Mouse (Mus musculus): Measurements from ENCODE around the gene Pde4dip. TPM values are rescaled to one million over a fixed set of nuclear protein-coding genes. Genes with fewer than 3 reads are reported as not detected.

Gene Pde4dip
- total and polyA plus RNA-seq, 2 experiments from 2014 or later = 47.6 to 93.6 TPM

DNA sequence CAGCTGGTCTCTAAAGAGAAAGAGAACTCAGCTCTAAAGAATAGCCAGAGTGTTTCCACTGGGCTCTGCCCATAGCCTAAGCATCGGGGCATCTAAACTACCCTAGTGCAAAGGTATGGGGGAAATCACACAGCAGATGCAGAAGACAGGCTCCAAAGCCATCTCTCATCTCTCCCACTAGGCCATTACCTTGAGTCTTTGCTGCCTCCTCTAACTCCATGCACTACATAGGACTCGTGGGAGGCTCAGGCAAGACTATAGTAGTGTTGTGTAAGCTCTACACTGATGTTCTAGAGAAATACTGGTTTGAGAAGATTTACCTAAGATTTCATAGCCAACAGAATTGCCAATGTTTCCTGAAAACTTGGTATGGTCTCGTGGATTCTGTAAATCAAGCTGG lies 183.0 kb downstream of the Pde4dip start:
- no peak for TF ChIP-seq CTCF (IDR thresholded peaks at IDR 0.05)
- Histone ChIP-seq H3K27me3 (ENCODE audit: insufficient read depth, low read length) (no peaks in the 10 kb centered on the region), H3K27ac (ENCODE audit: low read depth, low read length) (no peak overlapping the region), H3K4me2 (ENCODE audit: low read depth, low read length, poor library complexity, severe bottlenecking) (no peak overlapping the region), H3K9ac (replicated peaks; ENCODE audit: low read length, poor library complexity, severe bottlenecking) (no peak overlapping the region), H3K36me3 (ENCODE audit: insufficient read depth, low read length) (peaks cover 50% of the 10 kb centered on the region), H3K9me3 (ENCODE audit: low read length) (no peaks in the 10 kb centered on the region), H3K4me3 (ENCODE audit: low read depth, low read length) (no peak overlapping the region), H3K4me1 (ENCODE audit: insufficient read depth, low read length) (no peaks in the 10 kb centered on the region)
- no peak for DNase-seq (ENCODE audit: low spot score)
- ATAC-seq (ENCODE audit: low FRiP score) = no peak
- WGBS = 86% methylated on average over 3 of the region's 3 CpGs

DNA sequence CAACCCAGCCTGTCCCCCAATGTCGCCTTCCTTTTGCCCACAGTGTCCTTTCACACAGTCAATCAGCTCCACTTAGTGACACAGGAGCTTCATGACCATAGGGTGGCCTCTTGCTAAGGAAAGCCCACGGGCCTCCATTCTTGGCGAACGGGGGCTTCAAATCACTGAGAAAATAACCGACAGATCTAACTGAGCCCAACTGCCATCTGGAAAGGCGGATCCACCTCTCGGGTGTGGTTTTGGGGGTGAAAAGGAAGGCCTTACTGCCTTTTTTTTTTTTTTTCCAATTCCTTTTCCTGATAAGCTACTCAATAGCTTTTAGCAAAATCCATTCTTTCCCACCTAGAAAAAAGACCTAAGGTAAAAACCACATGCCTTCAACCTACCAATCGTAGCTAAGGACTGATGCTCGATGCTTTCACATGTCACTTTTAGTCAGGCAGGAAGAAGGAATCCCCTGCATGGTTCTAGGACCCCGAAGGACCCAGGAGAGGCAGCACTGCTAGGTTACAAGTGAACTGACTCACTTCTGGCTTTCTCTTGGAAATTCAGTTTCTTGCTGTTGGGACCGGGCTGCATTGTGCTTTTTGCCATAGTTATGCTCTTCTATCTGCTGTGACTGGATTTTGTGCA lies 185.9 kb downstream of the Pde4dip start:
- Histone ChIP-seq H3K27me3 (ENCODE audit: insufficient read depth, low read length) (no peaks in the 10 kb centered on the region), H3K27ac (ENCODE audit: low read depth, low read length) (no peak overlapping the region), H3K9me3 (ENCODE audit: low read length) (no peaks in the 10 kb centered on the region), H3K4me1 (ENCODE audit: insufficient read depth, low read length) (no peaks in the 10 kb centered on the region), H3K36me3 (ENCODE audit: insufficient read depth, low read length) (peaks cover 51% of the 10 kb centered on the region), H3K4me2 (ENCODE audit: low read depth, low read length, poor library complexity, severe bottlenecking) (no peak overlapping the region), H3K9ac (replicated peaks; ENCODE audit: low read length, poor library complexity, severe bottlenecking) (no peak overlapping the region), H3K4me3 (ENCODE audit: low read depth, low read length) (no peak overlapping the region)
- DNase-seq (ENCODE audit: low spot score) (no peak), ATAC-seq (ENCODE audit: low FRiP score) (no peak)
- 93% methylated on average over 11 of the region's 11 CpGs for WGBS
- no peak for TF ChIP-seq CTCF (IDR thresholded peaks at IDR 0.05)

DNA sequence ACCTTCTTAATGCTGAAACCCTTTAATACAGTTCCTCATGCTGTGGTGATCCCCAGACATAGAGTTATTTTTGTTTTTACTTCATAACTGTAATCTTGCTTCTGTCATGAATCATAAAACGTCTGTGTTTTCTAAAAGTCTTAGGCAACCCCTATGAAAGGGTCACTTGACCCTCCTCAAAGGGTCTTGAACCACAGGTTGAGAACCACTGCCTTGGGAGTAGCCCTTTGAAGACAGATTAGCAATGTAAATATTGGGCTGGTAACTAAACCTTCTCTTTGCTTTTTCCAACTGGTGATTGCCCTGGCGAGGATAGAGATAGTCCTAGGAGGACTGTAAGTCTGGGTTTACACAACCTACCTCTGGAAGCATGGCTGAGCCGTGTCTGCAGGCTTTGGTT lies 187.3 kb downstream of the Pde4dip start:
- H3K27ac ChIP-seq (ENCODE audit: low read depth, low read length) = no peak overlapping the region
- no peak for TF ChIP-seq CTCF (IDR thresholded peaks at IDR 0.05)
- H3K9me3 ChIP-seq (ENCODE audit: low read length) = no peaks in the 10 kb centered on the region
- DNase-seq (ENCODE audit: low spot score) = no peak
- no peak overlapping the region for H3K4me3 ChIP-seq (ENCODE audit: low read depth, low read length)
- 64% methylated on average over 3 of the region's 3 CpGs for WGBS
- H3K4me2 ChIP-seq (ENCODE audit: low read depth, low read length, poor library complexity, severe bottlenecking) = no peak overlapping the region
- no peaks in the 10 kb centered on the region for H3K4me1 ChIP-seq (ENCODE audit: insufficient read depth, low read length)
- H3K27me3 ChIP-seq (ENCODE audit: insufficient read depth, low read length) = no peaks in the 10 kb centered on the region
- ATAC-seq (ENCODE audit: low FRiP score) = no peak
- no peak overlapping the region for H3K9ac ChIP-seq (replicated peaks; ENCODE audit: low read length, poor library complexity, severe bottlenecking)
- peaks cover 54% of the 10 kb centered on the region for H3K36me3 ChIP-seq (ENCODE audit: insufficient read depth, low read length)

DNA sequence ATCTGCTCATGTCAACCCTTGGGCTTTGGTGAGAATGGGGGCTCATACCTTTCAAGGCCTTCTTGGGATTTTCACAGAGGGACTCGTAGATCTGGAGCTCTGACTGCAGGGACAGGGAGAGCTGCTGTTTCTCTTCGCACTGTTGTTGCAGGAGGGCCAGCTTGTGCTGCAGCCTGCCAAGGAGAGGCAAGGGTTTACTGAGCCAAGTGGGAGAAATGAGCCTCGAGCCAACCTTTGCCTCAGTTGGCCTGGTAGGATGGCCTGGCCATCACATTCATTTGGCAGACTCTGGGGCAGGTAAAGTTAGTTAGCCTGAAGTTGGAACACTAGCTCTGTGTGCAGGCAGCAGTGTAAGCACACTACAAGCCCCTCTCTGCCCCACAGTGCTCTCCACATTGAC lies 189.4 kb downstream of the Pde4dip start:
- H3K9me3 ChIP-seq (ENCODE audit: low read length) = no peaks in the 10 kb centered on the region
- H3K4me1 ChIP-seq (ENCODE audit: insufficient read depth, low read length) = no peaks in the 10 kb centered on the region
- ATAC-seq (ENCODE audit: low FRiP score) (no peak), DNase-seq (ENCODE audit: low spot score) (no peak)
- no peak overlapping the region for H3K27ac ChIP-seq (ENCODE audit: low read depth, low read length)
- no peak overlapping the region for H3K4me2 ChIP-seq (ENCODE audit: low read depth, low read length, poor library complexity, severe bottlenecking)
- peaks cover 69% of the 10 kb centered on the region for H3K36me3 ChIP-seq (ENCODE audit: insufficient read depth, low read length)
- H3K27me3 ChIP-seq (ENCODE audit: insufficient read depth, low read length) = no peaks in the 10 kb centered on the region
- H3K4me3 ChIP-seq (ENCODE audit: low read depth, low read length) = no peak overlapping the region
- TF ChIP-seq CTCF (IDR thresholded peaks at IDR 0.05) = no peak
- WGBS = 73% methylated on average over 3 of the region's 3 CpGs
- no peak overlapping the region for H3K9ac ChIP-seq (replicated peaks; ENCODE audit: low read length, poor library complexity, severe bottlenecking)

DNA sequence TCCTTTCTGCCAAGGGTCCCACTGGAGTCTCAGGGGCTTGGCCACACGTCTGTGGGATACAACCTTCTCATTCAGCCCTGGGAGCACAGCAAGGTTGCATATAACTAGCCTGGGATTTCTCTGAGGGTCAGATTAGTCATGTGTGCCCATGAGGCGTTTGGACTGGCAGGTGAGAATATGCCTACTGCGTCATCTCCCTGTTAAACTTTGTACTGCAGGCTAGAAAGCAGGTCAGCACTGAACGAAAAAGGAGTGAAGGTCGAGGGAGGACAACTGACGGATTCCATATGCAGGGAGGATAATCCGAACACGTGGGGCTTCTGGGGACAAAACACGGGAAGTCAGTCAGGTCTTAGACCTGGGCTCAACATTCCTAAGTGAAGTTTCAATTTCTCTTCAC lies 191.2 kb downstream of the Pde4dip start:
- H3K36me3 ChIP-seq (ENCODE audit: insufficient read depth, low read length) = peaks cover 77% of the 10 kb centered on the region
- WGBS = 80% methylated on average over 9 of the region's 9 CpGs

DNA sequence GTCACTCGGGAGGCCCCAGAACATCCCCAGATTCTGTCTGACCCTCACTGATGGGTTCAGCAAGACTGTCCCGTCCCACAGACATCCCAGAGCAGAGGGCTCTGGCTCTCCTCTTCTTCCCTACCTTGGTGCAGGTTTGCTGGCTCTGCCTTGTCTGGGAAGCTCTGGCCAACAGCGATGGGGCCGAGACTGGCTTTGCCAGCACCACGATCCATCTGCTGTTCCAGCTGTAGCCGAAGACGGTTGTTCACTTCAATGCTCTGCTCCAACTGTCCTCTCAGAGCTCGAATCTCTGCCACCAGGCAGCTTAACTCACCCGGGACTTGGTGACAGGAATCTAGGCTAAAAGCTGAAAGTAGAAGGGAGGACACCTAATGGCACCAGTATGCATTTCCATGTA lies 191.6 kb downstream of the Pde4dip start:
- H3K27ac ChIP-seq (ENCODE audit: low read depth, low read length) = no peak overlapping the region

More for the DNA sequence above, 191.2 kb downstream of the Pde4dip start:
- Histone ChIP-seq H3K4me1 (ENCODE audit: insufficient read depth, low read length) (no peaks in the 10 kb centered on the region), H3K4me3 (ENCODE audit: low read depth, low read length) (no peak overlapping the region), H3K27ac (ENCODE audit: low read depth, low read length) (no peak overlapping the region), H3K4me2 (ENCODE audit: low read depth, low read length, poor library complexity, severe bottlenecking) (no peak overlapping the region), H3K27me3 (ENCODE audit: insufficient read depth, low read length) (no peaks in the 10 kb centered on the region), H3K9me3 (ENCODE audit: low read length) (no peaks in the 10 kb centered on the region), H3K9ac (replicated peaks; ENCODE audit: low read length, poor library complexity, severe bottlenecking) (no peak overlapping the region)
- TF ChIP-seq CTCF (IDR thresholded peaks at IDR 0.05) = no peak
- no peak for DNase-seq (ENCODE audit: low spot score)
- no peak for ATAC-seq (ENCODE audit: low FRiP score)

More for the DNA sequence above, 191.6 kb downstream of the Pde4dip start:
- Histone ChIP-seq H3K4me3 (ENCODE audit: low read depth, low read length) (no peak overlapping the region), H3K36me3 (ENCODE audit: insufficient read depth, low read length) (peaks cover 77% of the 10 kb centered on the region), H3K9me3 (ENCODE audit: low read length) (no peaks in the 10 kb centered on the region), H3K4me1 (ENCODE audit: insufficient read depth, low read length) (no peaks in the 10 kb centered on the region), H3K9ac (replicated peaks; ENCODE audit: low read length, poor library complexity, severe bottlenecking) (no peak overlapping the region), H3K27me3 (ENCODE audit: insufficient read depth, low read length) (no peaks in the 10 kb centered on the region), H3K4me2 (ENCODE audit: low read depth, low read length, poor library complexity, severe bottlenecking) (no peak overlapping the region)
- TF ChIP-seq CTCF (IDR thresholded peaks at IDR 0.05) = no peak
- ATAC-seq (ENCODE audit: low FRiP score) = no peak
- 88% methylated on average over 9 of the region's 9 CpGs for WGBS
- DNase-seq (ENCODE audit: low spot score) = no peak

All from midbrain, postnatal 0 days (tissue).